Mouse (Mus musculus): Measurements from ENCODE around the gene Sod3.

The Sod3 gene

GRCm38 (mm10) chr5:52363468-52364150 is at the start of gene Sod3:
Gene Sod3 (plus strand): TSS chr5:52363791.
- no peak for DNase-seq (ENCODE audit: extremely low spot score, low read depth, low spot score)

GRCm38 (mm10) chr5:52316926-52317325 is 46.7 kb upstream of the Sod3 start:
- no peak for DNase-seq (ENCODE audit: extremely low spot score, low read depth, low spot score)

DNA sequence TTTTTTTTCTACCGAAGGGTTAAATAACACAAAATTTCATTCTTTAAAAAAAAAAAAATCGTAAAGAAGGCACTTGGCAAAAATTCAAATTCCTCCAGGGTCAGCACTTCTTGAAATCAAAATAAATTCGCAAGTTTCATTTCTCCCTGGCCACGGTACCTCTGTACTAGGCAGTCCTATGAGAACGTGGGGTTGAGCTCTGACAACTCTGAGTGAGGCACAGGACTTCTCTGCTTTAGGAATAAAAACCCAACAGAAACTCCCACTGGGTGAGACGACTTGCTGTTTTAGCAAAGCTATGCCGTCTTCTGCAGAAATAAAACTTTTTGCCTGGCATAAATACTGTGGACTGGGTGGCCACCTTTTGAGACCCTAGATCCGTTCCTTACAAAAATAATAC is 44.1 kb upstream of the Sod3 start:
- DNase-seq (ENCODE audit: extremely low spot score, low read depth, low spot score): no peak

- DNase-seq (ENCODE audit: extremely low spot score, low read depth, low spot score): no peak
Observed at GRCm38 (mm10) chr5:52332120-52332519, 31.5 kb upstream of the Sod3 start.

- DNase-seq (ENCODE audit: extremely low spot score, low read depth, low spot score): no peak
Observed at GRCm38 (mm10) chr5:52335590-52335989, 28.0 kb upstream of the Sod3 start.

GRCm38 (mm10) chr5:52339134-52339533 is 24.5 kb upstream of the Sod3 start:
- no peak for DNase-seq (ENCODE audit: extremely low spot score, low read depth, low spot score)

DNA sequence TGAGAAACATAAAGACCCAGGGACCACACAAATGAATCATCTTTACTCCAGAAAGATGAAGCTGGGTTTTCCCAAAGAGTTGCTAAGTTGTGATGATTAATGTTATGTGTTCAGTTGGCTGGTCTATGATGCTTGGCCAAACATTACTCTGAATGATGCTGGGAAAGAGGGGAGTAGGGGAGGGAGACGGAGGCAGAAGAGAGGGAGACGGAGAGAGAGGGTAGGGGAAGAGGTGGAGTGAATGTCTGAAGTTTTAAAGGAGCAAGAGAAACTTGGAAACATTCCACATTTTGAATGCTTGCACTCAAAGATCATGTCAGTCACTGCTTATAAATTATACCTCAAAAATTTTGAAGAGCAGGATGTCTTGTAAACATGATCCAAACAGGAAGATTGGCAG is 16.7 kb upstream of the Sod3 start:
- DNase-seq (ENCODE audit: extremely low spot score, low read depth, low spot score): no peak

DNA sequence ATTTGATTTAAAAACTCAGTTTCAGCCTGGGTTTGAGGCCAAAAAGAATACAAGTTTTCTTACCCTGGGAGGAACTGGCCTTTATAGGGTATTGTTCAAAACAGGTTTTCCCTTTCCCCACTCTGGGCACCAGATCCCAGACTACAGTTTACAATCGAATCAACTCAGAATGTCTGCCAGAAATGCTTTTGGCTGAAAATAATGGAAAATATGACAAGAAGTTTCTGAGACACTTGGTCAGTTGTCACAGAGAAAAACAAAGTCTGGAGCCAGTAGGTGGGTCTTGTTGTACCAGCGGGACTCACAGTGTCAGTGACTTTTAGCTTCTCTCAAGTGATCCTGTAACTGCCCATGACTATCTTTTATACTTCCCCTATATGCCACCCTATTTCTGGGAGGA is 13.1 kb upstream of the Sod3 start:
- no peak for DNase-seq (ENCODE audit: extremely low spot score, low read depth, low spot score)

GRCm38 (mm10) chr5:52351561-52351960 is 12.0 kb upstream of the Sod3 start:
- no peak for DNase-seq (ENCODE audit: extremely low spot score, low read depth, low spot score)

- no peak for DNase-seq (ENCODE audit: extremely low spot score, low read depth, low spot score)
Observed at GRCm38 (mm10) chr5:52352730-52353129, 10.9 kb upstream of the Sod3 start.

DNA sequence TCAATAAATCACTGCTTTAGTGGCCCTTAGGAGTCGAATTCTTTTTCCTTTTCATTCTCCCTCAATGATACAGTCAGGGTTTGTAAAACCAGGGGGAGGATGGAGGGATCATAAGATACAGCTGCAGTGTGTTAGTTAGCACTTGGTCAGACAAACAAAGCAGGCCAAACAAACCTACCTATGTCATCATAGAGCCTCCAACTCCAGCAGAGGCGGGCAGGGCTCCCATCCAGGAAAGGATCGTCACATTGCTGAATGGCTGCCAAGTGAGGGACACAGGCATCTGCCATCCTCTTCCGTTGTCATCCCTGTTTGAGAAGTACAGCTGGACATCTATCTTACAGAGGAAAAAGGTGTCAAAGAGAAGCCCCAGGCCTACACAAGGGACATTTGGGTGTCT is 9.2 kb upstream of the Sod3 start:
- DNase-seq (ENCODE audit: extremely low spot score, low read depth, low spot score): no peak

GRCm38 (mm10) chr5:52355612-52356011 is 8.0 kb upstream of the Sod3 start:
- no peak for DNase-seq (ENCODE audit: extremely low spot score, low read depth, low spot score)

- no peak for DNase-seq (ENCODE audit: extremely low spot score, low read depth, low spot score)
Observed at GRCm38 (mm10) chr5:52357175-52357754, 6.3 kb upstream of the Sod3 start.

DNA sequence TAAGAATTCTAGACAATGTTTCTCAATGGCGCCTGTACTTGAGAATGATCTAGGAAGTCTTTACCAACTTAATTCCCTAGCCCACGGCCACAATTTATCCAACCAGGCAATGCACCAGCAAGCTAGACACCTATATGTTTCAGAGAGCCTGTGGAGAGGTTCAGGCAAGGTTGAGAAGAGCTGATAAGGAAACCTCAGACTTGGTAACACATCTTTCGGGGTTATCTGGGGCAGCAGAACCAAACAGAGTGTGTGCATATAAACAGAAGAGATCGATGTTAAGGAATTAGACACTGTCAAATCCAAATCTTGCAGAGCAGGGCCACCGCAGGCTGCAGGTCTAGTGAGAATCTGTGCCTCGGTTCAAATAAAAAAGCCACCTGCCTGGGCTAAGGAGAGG is 5.5 kb upstream of the Sod3 start:
- no peak for DNase-seq (ENCODE audit: extremely low spot score, low read depth, low spot score)

DNA sequence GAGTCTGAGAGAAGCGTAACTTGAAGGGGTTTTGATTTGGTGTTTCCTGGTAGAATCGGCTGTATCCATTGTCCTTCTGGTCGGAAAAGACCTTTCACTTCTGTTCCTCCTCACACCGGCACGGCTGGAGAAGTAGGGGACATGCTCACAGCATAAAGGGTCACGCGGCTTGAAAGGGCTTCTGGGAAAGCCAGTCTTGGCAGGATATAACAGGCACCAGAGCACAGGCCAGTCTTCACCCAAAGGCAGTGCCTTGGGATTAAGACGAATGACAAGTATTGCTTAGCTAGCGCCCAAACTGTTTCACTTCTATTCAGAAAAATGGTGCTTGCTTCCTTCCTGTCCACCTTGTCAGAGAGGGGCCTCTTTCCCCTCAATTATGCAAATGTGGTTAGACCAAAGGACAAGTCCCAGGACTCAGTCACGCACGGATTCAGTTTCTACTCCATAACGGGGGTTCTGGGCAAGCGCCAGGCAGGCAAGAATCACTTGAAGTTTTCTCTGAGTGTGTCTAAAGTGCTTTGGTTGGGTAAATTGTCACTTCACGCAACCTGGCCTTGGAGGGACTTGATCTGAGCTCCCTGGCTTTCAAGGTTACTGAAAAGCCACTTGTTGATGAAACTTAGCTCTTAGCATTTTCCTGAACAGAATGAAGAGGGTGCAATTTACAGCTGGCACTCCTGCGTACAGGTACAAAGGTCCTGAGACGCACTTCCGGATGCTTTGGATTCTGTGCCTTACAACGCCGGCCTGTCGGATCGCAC is 3.1 kb upstream of the Sod3 start:
- no peak for DNase-seq (ENCODE audit: extremely low spot score, low read depth, low spot score)

DNA sequence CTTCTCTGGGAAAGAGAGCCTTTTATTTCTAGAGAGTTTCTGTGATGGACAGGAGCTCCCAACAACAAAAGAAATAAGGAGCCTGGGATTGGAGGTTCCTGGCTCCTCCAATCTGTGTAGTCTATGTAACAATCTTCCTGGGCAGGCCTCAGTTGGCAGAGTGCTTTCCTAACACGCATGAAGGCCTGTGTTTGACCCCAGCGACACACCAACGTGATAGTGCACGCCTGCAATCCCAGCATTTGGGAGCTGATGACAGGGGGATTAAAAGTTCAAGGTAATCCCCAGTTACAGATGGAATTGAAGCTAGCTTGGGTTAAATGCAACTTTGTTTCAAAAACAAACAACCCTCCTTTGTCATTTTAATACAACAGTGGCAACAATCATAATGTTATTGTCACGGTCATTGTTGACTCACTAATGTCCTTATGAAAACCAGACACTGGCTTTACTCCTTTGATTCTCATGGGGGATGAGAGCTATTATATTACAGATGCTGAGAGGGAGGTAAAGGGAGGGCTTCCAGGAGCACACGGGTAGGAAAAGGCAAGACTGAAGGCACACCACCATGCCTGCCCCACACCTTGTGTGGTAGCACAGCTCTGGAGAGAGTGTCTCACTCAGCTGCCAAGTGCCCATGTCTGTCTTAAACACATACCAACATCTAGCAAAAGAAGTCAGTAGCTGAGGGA is 669 bp upstream of the Sod3 start:
- no peak for DNase-seq (ENCODE audit: extremely low spot score, low read depth, low spot score)

- no peak for DNase-seq (ENCODE audit: extremely low spot score, low read depth, low spot score)
Observed at GRCm38 (mm10) chr5:52364521-52364920, 930 bp downstream of the Sod3 start.

- no peak for DNase-seq (ENCODE audit: extremely low spot score, low read depth, low spot score)
Observed at GRCm38 (mm10) chr5:52365930-52366329, 2.3 kb downstream of the Sod3 start.

GRCm38 (mm10) chr5:52366661-52367060 is 3.1 kb downstream of the Sod3 start:
- DNase-seq (ENCODE audit: extremely low spot score, low read depth, low spot score): no peak

- no peak for DNase-seq (ENCODE audit: extremely low spot score, low read depth, low spot score)
Observed at GRCm38 (mm10) chr5:52367866-52368840, 4.6 kb downstream of the Sod3 start.

- DNase-seq (ENCODE audit: extremely low spot score, low read depth, low spot score): no peak
Observed at GRCm38 (mm10) chr5:52370901-52371300, 7.3 kb downstream of the Sod3 start.

All from hindlimb bud, embryonic 11.5 days (tissue).